Mouse (Mus musculus) ES-E14 (cell line): ENCODE measurements at regions not wholly inside any gene's neighbourhood (a gene's known extent, or its start where the extent isn't known, plus 50 kb on each side); places are given as distances from the start of the nearest gene placed in this dataset.

Experiments used
- HCFC1 ChIP-seq: IDR thresholded peaks from 2 replicates; pipeline ENCODE4 v1.6.1; 2012; ENCODE audit warnings: low read length, inconsistent platforms, borderline replicate concordance; ENCODE audit not compliant: insufficient read depth
- MAFK ChIP-seq: IDR thresholded peaks from 2 replicates; pipeline ENCODE4 v1.6.1; 2014; ENCODE audit warnings: mild to moderate bottlenecking, low read depth, low read length, inconsistent platforms; ENCODE audit not compliant: insufficient read depth
- ZC3H11A ChIP-seq: IDR thresholded peaks from 2 replicates; pipeline ENCODE4 v1.6.1; 2012; ENCODE audit warnings: low read depth, mild to moderate bottlenecking, inconsistent platforms, low read length, borderline replicate concordance

DNA sequence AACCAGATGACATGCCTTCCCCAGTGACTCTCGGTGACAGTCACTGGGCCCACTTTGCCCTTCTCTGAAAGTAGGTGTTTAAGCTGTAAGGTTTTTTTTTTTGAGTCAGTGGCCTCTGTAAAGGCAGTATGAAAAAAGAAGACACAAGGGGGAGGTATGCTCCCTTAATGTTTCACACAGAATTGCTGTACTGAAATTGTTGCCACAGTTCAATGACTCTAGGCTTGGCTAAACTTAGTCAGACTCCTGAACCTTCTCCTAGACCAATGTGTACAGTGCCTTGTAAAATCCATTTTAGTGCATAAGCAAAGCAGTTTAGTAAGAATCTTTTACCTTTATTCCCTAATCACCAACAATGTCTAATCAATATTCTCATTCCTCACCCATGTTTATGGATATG is 99.0 kb upstream of the Trabd2b start:
- TF ChIP-seq MAFK: no peak
- TF ChIP-seq ZC3H11A: no peak
- no peak for TF ChIP-seq HCFC1
